Mouse (Mus musculus) stomach, postnatal 0 days (tissue): Measurements from ENCODE around the gene Gm12166.

ENCODE experiments used
- CTCF ChIP-seq: IDR thresholded peaks from 2 replicates; pipeline ENCODE4 v1.5.1; 2016; ENCODE audit warnings: antibody characterized with exemption, low read depth, mild to moderate bottlenecking, moderate library complexity
- EP300 ChIP-seq: optimal IDR thresholded peaks from 2 replicates; pipeline ENCODE3; 2016; ENCODE audit warnings: antibody characterized with exemption

GRCm38 (mm10) chr11:46041607-46042267, 10.4 kb downstream of the Gm12166 start:
- TF ChIP-seq CTCF (no peak), EP300 (no peak)
